Mouse (Mus musculus) embryonic fibroblast, embryonic 13.5 days (primary cell): ENCODE results near the gene Gm32742.

Source experiments
- CTCF ChIP-seq: IDR thresholded peaks from 2 replicates; pipeline ENCODE4 v1.5.1; 2011; ENCODE audit warnings: mild to moderate bottlenecking, control low read depth, low read length, moderate library complexity, borderline replicate concordance; ENCODE audit not compliant: insufficient read depth
- POLR2A ChIP-seq: IDR thresholded peaks from 2 replicates; pipeline ENCODE4 v1.6.1; 2011; ENCODE audit warnings: low read depth, mild to moderate bottlenecking, control low read depth, low read length, moderate library complexity

GRCm38 (mm10) chr9:51174890-51175464 lies 9.7 kb upstream of the Gm32742 start:
- TF ChIP-seq CTCF: no peak
- no peak for TF ChIP-seq POLR2A
